28 mouse cellular contexts compared by ENCODE assay signal in the genomic region with DNA sequence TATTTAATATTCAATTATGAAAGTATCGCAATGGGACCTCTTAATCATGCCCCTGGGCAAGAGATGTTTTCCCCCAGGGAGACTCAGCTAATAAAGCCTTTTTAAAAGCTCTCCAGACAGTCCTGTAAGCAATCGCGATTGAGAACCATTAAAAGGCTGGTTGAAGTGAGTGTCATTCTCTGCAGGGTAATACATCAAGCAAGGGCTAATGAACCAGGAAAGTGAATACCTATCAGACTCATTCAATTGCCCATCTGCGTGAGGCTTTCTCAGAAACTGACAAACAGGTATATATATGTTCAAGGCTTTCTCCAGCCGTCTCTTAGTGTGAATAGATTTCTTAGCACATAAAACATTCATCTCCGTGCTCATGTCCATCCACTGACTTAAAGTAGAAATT.
A peak's percentile ranks its signal among the peaks of the same experiment; 100 is the strongest.
DNase-seq lines count a peak whose midpoint lies in the region; ATAC-seq and TF ChIP-seq lines count a peak whose summit lies in the region.
"Had no signal": no experiment of that assay in that cellular context is flagged by ENCODE, and none has a peak within 500 bp of the region (broad histone marks: within the 10 kb centered on the region; RNA-seq: fewer than 3 reads in every experiment).

No protein-coding gene starts in this region.

- WGBS in kidney, embryonic 15.5 days: 40% methylated on average over 6 of the region's 6 CpGs
- 53% methylated on average over 6 of the region's 6 CpGs for WGBS in hindbrain, embryonic 13.5 days
- WGBS in neural tube, embryonic 12.5 days: 38% methylated on average over 6 of the region's 6 CpGs
- 79% methylated on average over 6 of the region's 6 CpGs for WGBS in limb, embryonic 10.5 days

- TF ChIP-seq POLR2A in brain, embryonic 14.5 days (IDR thresholded peaks at IDR 0.05; ENCODE audit: borderline replicate concordance, extremely low read depth, insufficient read depth, insufficient read length, poor library complexity, severe bottlenecking): no peak

- H3K4me2 ChIP-seq in kidney, embryonic 15.5 days: no peak overlapping the region
- H3K4me2 ChIP-seq in hindbrain, embryonic 13.5 days: no peak overlapping the region
- H3K4me2 ChIP-seq in neural tube, embryonic 12.5 days (replicated peaks): no peak overlapping the region
- H3K4me2 ChIP-seq: forebrain, embryonic 13.5 days; limb, embryonic 15.5 days; liver, embryonic 13.5 days had no signal

- no peak overlapping the region for H3K4me3 ChIP-seq in kidney, embryonic 15.5 days (replicated peaks)
- no peak overlapping the region for H3K4me3 ChIP-seq in hindbrain, embryonic 13.5 days
- no peak overlapping the region for H3K4me3 ChIP-seq in neural tube, embryonic 12.5 days
- H3K4me3 ChIP-seq in limb, embryonic 10.5 days: no peak overlapping the region
- H3K4me3 ChIP-seq: erythroblast, embryonic 14.5 days; forebrain, embryonic 13.5 days; limb, embryonic 15.5 days; liver, embryonic 13.5 days; megakaryocyte, embryonic 14.5 days had no signal

- no peak for TF ChIP-seq CTCF in brain, embryonic 14.5 days (IDR thresholded peaks at IDR 0.05; ENCODE audit: borderline replicate concordance, extremely low read depth, insufficient read depth, insufficient read length)

- H3K27me3 ChIP-seq in kidney, embryonic 15.5 days: no peaks in the 10 kb centered on the region
- no peaks in the 10 kb centered on the region for H3K27me3 ChIP-seq in hindbrain, embryonic 13.5 days
- H3K27me3 ChIP-seq in neural tube, embryonic 12.5 days (replicated peaks): no peaks in the 10 kb centered on the region
- no peaks in the 10 kb centered on the region for H3K27me3 ChIP-seq in limb, embryonic 10.5 days (ENCODE audit: low read depth, poor library complexity, severe bottlenecking)
- H3K27me3 ChIP-seq: forebrain, embryonic 13.5 days; limb, embryonic 15.5 days; liver, embryonic 13.5 days; megakaryocyte, embryonic 14.5 days had no signal

- no peak for DNase-seq in kidney, postnatal 10 days
- peak; percentile 44 for DNase-seq in brain, embryonic 14.5 days (ENCODE audit: low read depth)
- DNase-seq in limb, embryonic 10.5 days (ENCODE audit: low spot score): no peak
- DNase-seq in left cerebral cortex, adult 18-20 months (ENCODE audit: low spot score in 2 of 2): no peak
- DNase-seq: adrenal gland, postnatal 25 days; cerebellum, adult 2 months; cerebellum, postnatal 14 days; gastrocnemius, postnatal 14 days; heart, postnatal 14 days; kidney, postnatal 25 days; left cerebral cortex, postnatal 4 days; liver, embryonic 13.5 days; lung, adult 18-20 months; lung, postnatal 4 days; midbrain, embryonic 14.5 days; right cerebral cortex, postnatal 25 days; thymus, adult 2 months; thymus, postnatal 36 days had no signal

- no peaks in the 10 kb centered on the region for H3K36me3 ChIP-seq in kidney, embryonic 15.5 days
- no peaks in the 10 kb centered on the region for H3K36me3 ChIP-seq in hindbrain, embryonic 13.5 days
- no peaks in the 10 kb centered on the region for H3K36me3 ChIP-seq in neural tube, embryonic 12.5 days
- no peaks in the 10 kb centered on the region for H3K36me3 ChIP-seq in limb, embryonic 10.5 days
- H3K36me3 ChIP-seq: limb, embryonic 15.5 days; liver, embryonic 13.5 days had no signal

- peak overlapping the region; percentile 54 for H3K27ac ChIP-seq in kidney, embryonic 15.5 days
- H3K27ac ChIP-seq in hindbrain, embryonic 13.5 days: no peak overlapping the region
- no peak overlapping the region for H3K27ac ChIP-seq in neural tube, embryonic 12.5 days
- H3K27ac ChIP-seq in limb, embryonic 10.5 days: no peak overlapping the region
- H3K27ac ChIP-seq: forebrain, embryonic 13.5 days; limb, embryonic 15.5 days; liver, embryonic 13.5 days had no signal

- no peak overlapping the region for H3K9ac ChIP-seq in kidney, embryonic 15.5 days
- no peak overlapping the region for H3K9ac ChIP-seq in hindbrain, embryonic 13.5 days
- no peak overlapping the region for H3K9ac ChIP-seq in neural tube, embryonic 12.5 days
- H3K9ac ChIP-seq: forebrain, embryonic 13.5 days; limb, embryonic 15.5 days; liver, embryonic 13.5 days had no signal

- peak; percentile 70 for ATAC-seq in kidney, embryonic 15.5 days (replicated peaks; ENCODE audit: low FRiP score)
- peak; percentile 71 for ATAC-seq in hindbrain, embryonic 13.5 days (ENCODE audit: low FRiP score)
- ATAC-seq in neural tube, embryonic 12.5 days (ENCODE audit: low FRiP score, low read depth): peak; percentile 84
- ATAC-seq: CD4-positive, CD25-positive, alpha-beta regulatory T cell, adult 4 months; forebrain, embryonic 13.5 days; intestine, postnatal 0 days; lung, postnatal 0 days had no signal

- no peaks in the 10 kb centered on the region for H3K4me1 ChIP-seq in kidney, embryonic 15.5 days
- H3K4me1 ChIP-seq in hindbrain, embryonic 13.5 days (replicated peaks): 0 out of 2 replicates have a peak, but pooled peaks cover 3% of the 10 kb centered on the region
- no peaks in the 10 kb centered on the region for H3K4me1 ChIP-seq in neural tube, embryonic 12.5 days
- peaks cover 4% of the 10 kb centered on the region; the same call in 1 of the 2 replicates for H3K4me1 ChIP-seq in limb, embryonic 10.5 days
- H3K4me1 ChIP-seq: forebrain, embryonic 13.5 days; limb, embryonic 15.5 days; liver, embryonic 13.5 days; megakaryocyte, embryonic 14.5 days had no signal

- no peaks in the 10 kb centered on the region for H3K9me3 ChIP-seq in kidney, embryonic 15.5 days (replicated peaks)
- H3K9me3 ChIP-seq in hindbrain, embryonic 13.5 days: no peaks in the 10 kb centered on the region
- H3K9me3 ChIP-seq in neural tube, embryonic 12.5 days: no peaks in the 10 kb centered on the region
- no peaks in the 10 kb centered on the region for H3K9me3 ChIP-seq in limb, embryonic 10.5 days (replicated peaks)
- H3K9me3 ChIP-seq: forebrain, embryonic 13.5 days; limb, embryonic 15.5 days; liver, embryonic 13.5 days; megakaryocyte, embryonic 14.5 days had no signal
